7 mouse cellular contexts compared by ENCODE assay signal in the genomic region with DNA sequence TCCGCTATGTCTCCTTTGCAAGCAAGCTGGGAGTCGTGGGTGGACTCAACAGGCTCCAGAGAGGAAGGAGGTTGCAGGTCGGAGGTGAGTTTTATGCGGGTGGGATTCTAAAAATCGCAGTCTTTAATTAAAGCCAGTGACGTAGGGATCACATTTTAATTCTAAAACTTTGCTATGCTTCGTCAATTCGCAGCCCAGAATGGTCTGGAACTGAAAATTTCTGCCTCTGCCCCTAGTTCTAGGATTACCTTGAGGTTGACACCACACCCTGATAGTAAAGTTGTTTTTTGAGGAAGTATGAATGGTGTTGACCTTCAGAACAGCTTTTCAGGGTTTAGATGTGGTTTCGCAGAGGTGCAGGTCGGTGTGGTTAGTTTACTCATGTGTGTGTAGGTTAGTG. TPM values are rescaled to one million over a fixed set of nuclear protein-coding genes. Genes with fewer than 3 reads are reported as not detected.
DNase-seq lines count a peak whose midpoint lies in the region; ATAC-seq and TF ChIP-seq lines count a peak whose summit lies in the region.

No protein-coding gene starts in this region.

- no peak overlapping the region for H3K27ac ChIP-seq in testis, adult 2 months (ENCODE audit: control insufficient read depth, insufficient read depth, low read depth, low read length)
- H3K27ac ChIP-seq in forebrain, embryonic 10.5 days: peak overlapping the region; percentile 99
- H3K27ac ChIP-seq in limb, embryonic 14.5 days (replicated peaks; ENCODE audit: low read depth, low read length): no peak overlapping the region
- H3K27ac ChIP-seq in neural tube, embryonic 15.5 days (replicated peaks): peak overlapping the region; percentile 97; the same call in 1 of the 2 replicates

- H3K36me3 ChIP-seq in testis, adult 2 months (ENCODE audit: control insufficient read depth, insufficient read depth, low read length): no peaks in the 10 kb centered on the region
- H3K36me3 ChIP-seq in forebrain, embryonic 10.5 days (replicated peaks): peaks cover 23% of the 10 kb centered on the region
- H3K36me3 ChIP-seq in limb, embryonic 14.5 days (ENCODE audit: control insufficient read depth, insufficient read depth, low read length): peaks cover 6% of the 10 kb centered on the region
- H3K36me3 ChIP-seq in neural tube, embryonic 15.5 days: no peaks in the 10 kb centered on the region

- no peak for TF ChIP-seq POLR2A in testis, adult 2 months (IDR thresholded peaks at IDR 0.05; ENCODE audit: control insufficient read depth, low read depth, low read length)
- TF ChIP-seq POLR2A in limb, embryonic 14.5 days (IDR thresholded peaks at IDR 0.05; ENCODE audit: borderline replicate concordance, extremely low read depth, insufficient read depth, insufficient read length): no peak

- H3K9me3 ChIP-seq in forebrain, embryonic 10.5 days: no peaks in the 10 kb centered on the region
- H3K9me3 ChIP-seq in limb, embryonic 14.5 days (ENCODE audit: control insufficient read depth, low read length): no peaks in the 10 kb centered on the region
- no peaks in the 10 kb centered on the region for H3K9me3 ChIP-seq in neural tube, embryonic 15.5 days (replicated peaks)

- DNase-seq in testis, postnatal 10 days (ENCODE audit: low spot score): no peak
- no peak for DNase-seq in forebrain, embryonic 10.5 days (ENCODE audit: extremely low spot score, low spot score)
- DNase-seq in limb, embryonic 14.5 days (ENCODE audit: low spot score): no peak
- DNase-seq in urinary bladder, adult 18-20 months (ENCODE audit: low spot score in 2 of 2): no peak
- no peak for DNase-seq in left cerebral cortex, postnatal 4 days

- TF ChIP-seq CTCF in testis, adult 2 months (IDR thresholded peaks at IDR 0.05; ENCODE audit: control insufficient read depth, insufficient read depth, insufficient replicate concordance, low read depth, low read length): no peak

- peak overlapping the region; percentile 69 for H3K4me2 ChIP-seq in limb, embryonic 14.5 days (replicated peaks; ENCODE audit: low read depth, low read length, severe bottlenecking)
- H3K4me2 ChIP-seq in neural tube, embryonic 15.5 days: peak overlapping the region; percentile 76

- H3K9ac ChIP-seq in limb, embryonic 14.5 days (ENCODE audit: low read depth, low read length, severe bottlenecking): peak overlapping the region; percentile 97
- H3K9ac ChIP-seq in neural tube, embryonic 15.5 days (replicated peaks): peak overlapping the region; percentile 100

- peak overlapping the region; percentile 31; the same call in 1 of the 2 replicates for H3K4me3 ChIP-seq in testis, adult 2 months (ENCODE audit: control insufficient read depth, low read depth, low read length)
- peak overlapping the region; percentile 77 for H3K4me3 ChIP-seq in forebrain, embryonic 10.5 days
- H3K4me3 ChIP-seq in limb, embryonic 14.5 days (replicated peaks; ENCODE audit: low read length): peak overlapping the region; percentile 94
- peak overlapping the region; percentile 98 for H3K4me3 ChIP-seq in neural tube, embryonic 15.5 days (replicated peaks)

- no peaks in the 10 kb centered on the region for H3K27me3 ChIP-seq in testis, adult 2 months (ENCODE audit: control insufficient read depth, insufficient read depth, low read length)
- H3K27me3 ChIP-seq in forebrain, embryonic 10.5 days (ENCODE audit: poor library complexity, severe bottlenecking): no peaks in the 10 kb centered on the region
- H3K27me3 ChIP-seq in limb, embryonic 14.5 days (ENCODE audit: control insufficient read depth, insufficient read depth, low read length): no peaks in the 10 kb centered on the region
- no peaks in the 10 kb centered on the region for H3K27me3 ChIP-seq in neural tube, embryonic 15.5 days (replicated peaks)

- WGBS in forebrain, embryonic 10.5 days: 47% methylated on average over 10 of the region's 10 CpGs
- WGBS in limb, embryonic 14.5 days: 36% methylated on average over 10 of the region's 10 CpGs
- WGBS in neural tube, embryonic 15.5 days: 50% methylated on average over 10 of the region's 10 CpGs

- no peak for ATAC-seq in limb, embryonic 14.5 days (ENCODE audit: low FRiP score, low read depth)
- ATAC-seq in neural tube, embryonic 15.5 days (ENCODE audit: low FRiP score): no peak

- intact Hi-C loops in left cerebral cortex, postnatal 4 days (cut with DNase I): no loop called here

- H3K4me1 ChIP-seq in testis, adult 2 months (ENCODE audit: control insufficient read depth, insufficient read depth, low read length): peaks cover 2% of the 10 kb centered on the region
- peaks cover 23% of the 10 kb centered on the region for H3K4me1 ChIP-seq in forebrain, embryonic 10.5 days
- peaks cover 13% of the 10 kb centered on the region for H3K4me1 ChIP-seq in limb, embryonic 14.5 days (ENCODE audit: control insufficient read depth, insufficient read depth, low read length)
- peaks cover 28% of the 10 kb centered on the region for H3K4me1 ChIP-seq in neural tube, embryonic 15.5 days

RNA-seq across cellular contexts. Expression of gene Add1, which starts 1.3 kb away (rescaled TPM):
- 31.5 and 40.8 TPM in 2 replicates for polyA plus RNA-seq in testis, adult 2 months (2012; rRNA removed)
- polyA plus RNA-seq in forebrain, embryonic 10.5 days (2016; fragmentation: Nextera tagmentation; extraction: Ambion mirVana): 182 and 186 TPM in 2 replicates
- 222 and 235 TPM in 2 replicates for polyA plus RNA-seq in limb, embryonic 14.5 days (2012; rRNA removed)
- 197 and 210 TPM in 2 replicates for polyA plus RNA-seq in limb, embryonic 14.5 days (2014; fragmentation: Nextera tagmentation; extraction: Ambion mirVana)
- polyA plus RNA-seq in neural tube, embryonic 15.5 days (2015; fragmentation: Nextera tagmentation; extraction: Ambion mirVana): 205 and 222 TPM in 2 replicates
- total RNA-seq in left cerebral cortex, postnatal 4 days (2021): 100 to 1,000 TPM; 307 to 320 TPM

RNA-seq across cellular contexts. Expression of gene Sh3bp2, which starts 49.1 kb away (rescaled TPM):
- 4.9 and 5.0 TPM in 2 replicates for polyA plus RNA-seq in testis, adult 2 months (2012; rRNA removed)
- 7.7 and 11.7 TPM in 2 replicates for polyA plus RNA-seq in forebrain, embryonic 10.5 days (2016; fragmentation: Nextera tagmentation; extraction: Ambion mirVana)
- 17.9 and 23.5 TPM in 2 replicates for polyA plus RNA-seq in limb, embryonic 14.5 days (2012; rRNA removed)
- polyA plus RNA-seq in limb, embryonic 14.5 days (2014; fragmentation: Nextera tagmentation; extraction: Ambion mirVana): 12.2 and 12.6 TPM in 2 replicates
- 17.9 and 22.6 TPM in 2 replicates for polyA plus RNA-seq in neural tube, embryonic 15.5 days (2015; fragmentation: Nextera tagmentation; extraction: Ambion mirVana)
- 10 to 100 TPM; 28.9 to 29.7 TPM for total RNA-seq in left cerebral cortex, postnatal 4 days (2021)

Comparison
In these comparisons a context has a peak if more than half of its experiments do, and no peak if none do; other contexts are left out.
1. H3K27ac ChIP-seq: peak in forebrain, embryonic 10.5 days (single experiment) and neural tube, embryonic 15.5 days (single experiment); none in testis, adult 2 months (single experiment) and limb, embryonic 14.5 days (single experiment).
2. H3K4me3 ChIP-seq: peak in every context shown above with its lines; median percentile 98 in neural tube, embryonic 15.5 days; 94 in limb, embryonic 14.5 days; 77 in forebrain, embryonic 10.5 days; 31 in testis, adult 2 months.